Mouse (Mus musculus) thymus, adult 2 months (tissue): ENCODE measurements around the gene Med19. TPM values are rescaled to one million over a fixed set of nuclear protein-coding genes. Genes with fewer than 3 reads are reported as not detected.

ENCODE experiments used
- DNase-seq: peaks from one replicate; pipeline ENCODE4 v3.0.0; 2021
- H3K27ac ChIP-seq: fragments of 200-500 bp; 2 replicates; pipeline ENCODE4 v1.5.1; 2012; ENCODE audit warnings: low read length, control low read depth; ENCODE audit not compliant: control insufficient read depth, insufficient read depth
- H3K27me3 ChIP-seq: fragments of 200-500 bp; 2 replicates; pipeline ENCODE4 v1.6.1; 2012; ENCODE audit warnings: mild to moderate bottlenecking, low read length, moderate library complexity, mixed read lengths; ENCODE audit not compliant: control insufficient read depth, insufficient read depth
- H3K36me3 ChIP-seq: fragments of 200-500 bp; 2 replicates; pipeline ENCODE4 v1.6.1; 2012; ENCODE audit warnings: mild to moderate bottlenecking, low read length, moderate library complexity; ENCODE audit not compliant: control insufficient read depth, insufficient read depth
- H3K4me1 ChIP-seq: fragments of 200-500 bp; replicated peaks from 2 replicates; pipeline ENCODE4 v1.6.1; 2012; ENCODE audit warnings: low read length; ENCODE audit not compliant: control insufficient read depth, insufficient read depth
- H3K4me3 ChIP-seq: fragments of 200-500 bp; 2 replicates; pipeline ENCODE4 v1.5.1; 2012; ENCODE audit warnings: mild to moderate bottlenecking, low read length, control low read depth, moderate library complexity; ENCODE audit not compliant: control insufficient read depth, insufficient read depth
- CTCF ChIP-seq: fragments of 200-500 bp; IDR thresholded peaks from 2 replicates; pipeline ENCODE4 v1.5.1; 2012; ENCODE audit warnings: mild to moderate bottlenecking, control low read depth, low read length, moderate library complexity, borderline replicate concordance; ENCODE audit not compliant: control insufficient read depth, poor library complexity, insufficient read depth; ENCODE audit errors: extremely low read depth
- POLR2A ChIP-seq: fragments of 200-500 bp; IDR thresholded peaks from 2 replicates; pipeline ENCODE4 v1.6.1; 2012; ENCODE audit warnings: mild to moderate bottlenecking, low read length, control low read depth, moderate library complexity; ENCODE audit not compliant: control insufficient read depth, poor library complexity, insufficient read depth; ENCODE audit errors: extremely low read depth
- WGBS: fragments of 180-500 bp; shearing (Covaris S2); methylation state at CpG from one replicate; pipeline ENCODE4 v1.1.7; 2018; 5-methylcytosine and 5-hydroxymethylcytosine counted together
- polyA plus RNA-seq: library from polyadenylated mRNA; depleted of rRNA; stranded (reverse); fragments of >200 nt; gene quantifications from 2 replicates; pipeline ENCODE4 v1.2.3, GENCODE M21; 2012

The Med19 gene
- polyA plus RNA-seq, 1 experiment, result 10.6 TPM

DNA sequence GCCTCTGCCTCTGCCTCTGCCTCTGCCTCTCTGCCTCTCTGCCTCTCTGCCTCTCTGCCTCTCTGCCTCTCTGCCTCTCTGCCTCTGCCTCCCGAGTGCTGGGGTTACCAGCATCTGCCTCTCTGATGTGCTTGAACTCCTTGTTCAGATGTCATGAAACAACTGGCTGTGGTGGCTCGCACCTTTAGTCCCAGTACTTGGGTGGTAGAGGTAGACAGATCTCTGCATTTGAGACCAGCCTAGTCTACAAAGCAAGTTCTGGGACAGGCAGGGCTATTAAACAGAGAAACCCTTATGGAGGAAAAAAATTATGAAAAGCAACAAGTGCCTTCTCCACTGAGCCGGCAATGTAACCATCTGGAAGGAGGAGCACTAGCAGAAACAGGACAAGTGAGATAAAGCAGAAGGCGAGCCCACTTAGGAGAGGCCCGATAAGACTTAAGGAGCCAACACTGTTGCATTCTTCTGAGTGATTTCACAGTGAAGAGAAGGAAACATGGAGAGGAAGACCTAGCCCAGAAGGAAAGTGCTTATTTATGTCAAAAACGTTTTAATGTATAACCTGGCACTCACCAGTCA, 4.5 kb downstream of the Med19 start:
- no peak for TF ChIP-seq CTCF
- TF ChIP-seq POLR2A, result no peak
- H3K27ac ChIP-seq, result no peak overlapping the region
- H3K36me3 ChIP-seq, result peaks cover 23% of the 10 kb centered on the region
- H3K4me3 ChIP-seq, result no peak overlapping the region
- no peak for DNase-seq
- 87% methylated on average over 6 of the region's 6 CpGs for WGBS
- peaks cover 3% of the 10 kb centered on the region; the same call in 1 of the 2 replicates for H3K4me1 ChIP-seq
- no peaks in the 10 kb centered on the region for H3K27me3 ChIP-seq

- Histone ChIP-seq H3K4me1 (no peaks in the 10 kb centered on the region), H3K27ac (no peak overlapping the region), H3K27me3 (no peaks in the 10 kb centered on the region), H3K4me3 (no peak overlapping the region), H3K36me3 (peaks cover 71% of the 10 kb centered on the region)
- WGBS, result 97% methylated on average over 2 of the region's 2 CpGs
- no peak for DNase-seq
- TF ChIP-seq CTCF, result no peak
- no peak for TF ChIP-seq POLR2A
Observed at GRCm38 (mm10) chr2:84688080-84688844, 10.1 kb downstream of the Med19 start.

GRCm38 (mm10) chr2:84690050-84690449, 11.8 kb downstream of the Med19 start:
- no peak for DNase-seq
- TF ChIP-seq POLR2A (no peak), CTCF (no peak)
- Histone ChIP-seq H3K4me3 (no peak overlapping the region), H3K36me3 (peaks cover 84% of the 10 kb centered on the region), H3K27ac (no peak overlapping the region), H3K27me3 (no peaks in the 10 kb centered on the region), H3K4me1 (no peaks in the 10 kb centered on the region)
- WGBS, result 95% methylated on average over 12 of the region's 12 CpGs

GRCm38 (mm10) chr2:84695007-84695695, 16.9 kb downstream of the Med19 start:
- DNase-seq, result no peak
- 94% methylated on average over 5 of the region's 5 CpGs for WGBS
- H3K27ac ChIP-seq, result no peak overlapping the region
- H3K4me3 ChIP-seq, result no peak overlapping the region
- H3K36me3 ChIP-seq, result peaks cover 59% of the 10 kb centered on the region
- H3K4me1 ChIP-seq, result no peaks in the 10 kb centered on the region
- TF ChIP-seq CTCF, result no peak
- H3K27me3 ChIP-seq, result no peaks in the 10 kb centered on the region

GRCm38 (mm10) chr2:84703497-84703896, 25.3 kb downstream of the Med19 start:
- 97% methylated on average over 1 of the region's 1 CpGs for WGBS
- Histone ChIP-seq H3K27ac (no peak overlapping the region), H3K4me1 (no peaks in the 10 kb centered on the region), H3K36me3 (peaks cover 27% of the 10 kb centered on the region), H3K4me3 (no peak overlapping the region), H3K27me3 (no peaks in the 10 kb centered on the region)
- TF ChIP-seq POLR2A (no peak), CTCF (no peak)
- no peak for DNase-seq

- H3K36me3 ChIP-seq, result peaks cover 32% of the 10 kb centered on the region
- no peak overlapping the region for H3K27ac ChIP-seq
- TF ChIP-seq CTCF (no peak), POLR2A (no peak)
- no peaks in the 10 kb centered on the region for H3K4me1 ChIP-seq
- no peaks in the 10 kb centered on the region for H3K27me3 ChIP-seq
- no peak for DNase-seq
- 93% methylated on average over 5 of the region's 5 CpGs for WGBS
- H3K4me3 ChIP-seq, result no peak overlapping the region
Observed at GRCm38 (mm10) chr2:84704329-84704728, 26.1 kb downstream of the Med19 start.
